Comparison of ENCODE assay signal across 11 mouse cellular contexts in genomic region chr2:119313780-119314479, GRCm38 (mm10). TPM values are rescaled to one million over a fixed set of nuclear protein-coding genes. Genes with fewer than 3 reads are reported as not detected.
A peak's percentile ranks its signal among the peaks of the same experiment; 100 is the strongest.
DNase-seq lines count a peak whose midpoint lies in the region; ATAC-seq and TF ChIP-seq lines count a peak whose summit lies in the region.
"Had no signal": no experiment of that assay in that cellular context is flagged by ENCODE, and none has a peak within 500 bp of the region (broad histone marks: within the 10 kb centered on the region; RNA-seq: fewer than 3 reads in every experiment).

No protein-coding gene starts in this region.

- no peak for TF ChIP-seq EP300 in heart, adult 2 months (IDR thresholded peaks at IDR 0.05; ENCODE audit: insufficient read depth, low read depth, low read length)

- ATAC-seq in forebrain, embryonic 13.5 days: peak; percentile 76
- ATAC-seq in midbrain, embryonic 12.5 days (ENCODE audit: low FRiP score, low read depth): peak; percentile 34; the same call in 1 of the 2 replicates

- H3K27ac ChIP-seq in heart, adult 2 months: peak overlapping the region; percentile 86
- H3K27ac ChIP-seq in forebrain, embryonic 13.5 days: no peak overlapping the region
- 0 out of 2 replicates have a peak overlapping the region, but pooled peaks have one; percentile 10 for H3K27ac ChIP-seq in midbrain, embryonic 12.5 days (replicated peaks)
- H3K27ac ChIP-seq in left cerebral cortex, adult 2 months: no peak overlapping the region
- H3K27ac ChIP-seq: layer of hippocampus, adult 2 months; liver, embryonic 14.5 days had no signal

- peaks cover 30% of the 10 kb centered on the region for H3K4me1 ChIP-seq in heart, adult 2 months (ENCODE audit: control insufficient read depth, insufficient read depth, low read length)
- H3K4me1 ChIP-seq in forebrain, embryonic 13.5 days: peaks cover 21% of the 10 kb centered on the region
- H3K4me1 ChIP-seq in midbrain, embryonic 12.5 days: peaks cover 13% of the 10 kb centered on the region

- no peak for TF ChIP-seq POLR2A in heart, adult 2 months (IDR thresholded peaks at IDR 0.05; ENCODE audit: insufficient read depth, low read depth, low read length)

- TF ChIP-seq CTCF in heart, adult 2 months (IDR thresholded peaks at IDR 0.05): no peak
- no peak for TF ChIP-seq CTCF in left cerebral cortex, adult 2 months (IDR thresholded peaks at IDR 0.05)

- no peaks in the 10 kb centered on the region for H3K79me2 ChIP-seq in heart, adult 2 months (replicated peaks; ENCODE audit: control insufficient read depth, insufficient read depth, low read length)

- 0 out of 2 replicates have a peak overlapping the region, but pooled peaks have one; percentile 24 for H3K4me3 ChIP-seq in heart, adult 2 months
- no peak overlapping the region for H3K4me3 ChIP-seq in forebrain, embryonic 13.5 days
- no peak overlapping the region for H3K4me3 ChIP-seq in midbrain, embryonic 12.5 days
- no peak overlapping the region for H3K4me3 ChIP-seq in left cerebral cortex, adult 2 months
- H3K4me3 ChIP-seq: layer of hippocampus, adult 2 months had no signal

- intact Hi-C loops in heart, adult 2 months (cut with DNase I): loop anchor here (2.0 kb wide), 2 partner anchors 13 to 23 kb away; no protein-coding TSS in a partner anchor
- intact Hi-C loops in left cerebral cortex, adult 2 months (cut with DNase I): no loop called here

- H3K27me3 ChIP-seq in heart, adult 2 months (ENCODE audit: control insufficient read depth, insufficient read depth, low read length): no peaks in the 10 kb centered on the region
- H3K27me3 ChIP-seq in forebrain, embryonic 13.5 days: peaks cover 90% of the 10 kb centered on the region
- peaks cover 74% of the 10 kb centered on the region for H3K27me3 ChIP-seq in midbrain, embryonic 12.5 days

- H3K4me2 ChIP-seq in forebrain, embryonic 13.5 days: peak overlapping the region; percentile 22; the same call in 1 of the 2 replicates
- H3K4me2 ChIP-seq in midbrain, embryonic 12.5 days (replicated peaks): no peak overlapping the region

- peak overlapping the region; percentile 19; the same call in 1 of the 2 replicates for H3K9ac ChIP-seq in heart, adult 2 months (ENCODE audit: low read depth, low read length)
- 0 out of 2 replicates have a peak overlapping the region, but pooled peaks have one; percentile 13 for H3K9ac ChIP-seq in forebrain, embryonic 13.5 days
- H3K9ac ChIP-seq in midbrain, embryonic 12.5 days (replicated peaks): 0 out of 2 replicates have a peak overlapping the region, but pooled peaks have one; percentile 28
- H3K9ac ChIP-seq: liver, embryonic 14.5 days had no signal

- no peaks in the 10 kb centered on the region for H3K9me3 ChIP-seq in forebrain, embryonic 13.5 days (replicated peaks)
- peaks cover 2% of the 10 kb centered on the region; the same call in 1 of the 2 replicates for H3K9me3 ChIP-seq in midbrain, embryonic 12.5 days

- H3K36me3 ChIP-seq in heart, adult 2 months (ENCODE audit: control insufficient read depth, insufficient read depth, low read length): no peaks in the 10 kb centered on the region
- no peaks in the 10 kb centered on the region for H3K36me3 ChIP-seq in forebrain, embryonic 13.5 days (ENCODE audit: poor library complexity, severe bottlenecking)
- H3K36me3 ChIP-seq in midbrain, embryonic 12.5 days: no peaks in the 10 kb centered on the region

- whole genome bisulfite sequencing in heart, adult 2 months: 41% methylated on average over 10 of the region's 10 CpGs
- 16% methylated on average over 10 of the region's 10 CpGs for WGBS in forebrain, embryonic 13.5 days
- WGBS in midbrain, embryonic 12.5 days: 33% methylated on average over 10 of the region's 10 CpGs

- DNase-seq in heart, adult 2 months: peak in 1 of 2 experiments; percentile 46
- DNase-seq in heart, adult 9 months (ENCODE audit: low spot score in 2 of 2): no peak
- peak; percentile 33 for DNase-seq in kidney, postnatal 10 days
- DNase-seq in kidney, postnatal 14 days: no peak
- no peak for DNase-seq in left cerebral cortex, adult 2 months (ENCODE audit: extremely low spot score in 1 of 2, low spot score in 2 of 2)
- no peak for DNase-seq in adipocyte (ENCODE audit: low spot score)
- DNase-seq: gastrocnemius, postnatal 10 days had no signal

RNA-seq across cellular contexts. Expression of gene Dll4, which starts 11.7 kb away (rescaled TPM):
- 10 to 100 TPM; 13.7 to 15.8 TPM for total RNA-seq in heart, adult 2 months (2021)
- 22.0 and 35.8 TPM in 2 replicates for polyA plus RNA-seq in heart, adult 2 months (2012; rRNA removed)
- 3.9 and 4.0 TPM in 2 replicates for polyA plus RNA-seq in forebrain, embryonic 13.5 days (2015; fragmentation: Nextera tagmentation; extraction: Ambion mirVana)
- polyA plus RNA-seq in midbrain, embryonic 12.5 days (2016; fragmentation: Nextera tagmentation; extraction: Ambion mirVana): 4.4 and 5.0 TPM in 2 replicates
- 1 to 10 TPM; 2.3 to 2.4 TPM for total RNA-seq in left cerebral cortex, adult 2 months (2021)

RNA-seq across cellular contexts. Expression of gene Vps18, which starts 25.4 kb away (rescaled TPM):
- 10 to 100 TPM; 12.2 TPM for total RNA-seq in heart, adult 2 months (2021)
- polyA plus RNA-seq in heart, adult 2 months (2012; rRNA removed): 10.2 and 12.6 TPM in 2 replicates
- 21.2 and 23.5 TPM in 2 replicates for polyA plus RNA-seq in forebrain, embryonic 13.5 days (2015; fragmentation: Nextera tagmentation; extraction: Ambion mirVana)
- 25.9 and 26.9 TPM in 2 replicates for polyA plus RNA-seq in midbrain, embryonic 12.5 days (2016; fragmentation: Nextera tagmentation; extraction: Ambion mirVana)
- 10 to 100 TPM; 47.2 to 50.8 TPM for total RNA-seq in left cerebral cortex, adult 2 months (2021)

RNA-seq across cellular contexts. Expression of gene Chac1, which starts 37.1 kb away (rescaled TPM):
- total RNA-seq in heart, adult 2 months (2021): 10 to 100 TPM in 1 of 2 experiments, 1 to 10 TPM in 1; 5.6 to 13.7 TPM
- 6.2 and 8.1 TPM in 2 replicates for polyA plus RNA-seq in heart, adult 2 months (2012; rRNA removed)
- 2.3 and 3.4 TPM in 2 replicates for polyA plus RNA-seq in forebrain, embryonic 13.5 days (2015; fragmentation: Nextera tagmentation; extraction: Ambion mirVana)
- polyA plus RNA-seq in midbrain, embryonic 12.5 days (2016; fragmentation: Nextera tagmentation; extraction: Ambion mirVana): 0.88 and 1.1 TPM in 2 replicates
- 1 to 10 TPM; 7.5 to 8.7 TPM for total RNA-seq in left cerebral cortex, adult 2 months (2021)

RNA-seq across cellular contexts. Expression of gene Rhov, which starts 42.9 kb away (rescaled TPM):
- not detected for total RNA-seq in heart, adult 2 months (2021)
- 0.12 TPM in 1 of 2 replicates, not detected in the other for polyA plus RNA-seq in heart, adult 2 months (2012; rRNA removed)
- polyA plus RNA-seq in forebrain, embryonic 13.5 days (2015; fragmentation: Nextera tagmentation; extraction: Ambion mirVana): 6.2 and 8.0 TPM in 2 replicates
- 3.9 and 4.7 TPM in 2 replicates for polyA plus RNA-seq in midbrain, embryonic 12.5 days (2016; fragmentation: Nextera tagmentation; extraction: Ambion mirVana)
- 10 to 100 TPM in 1 of 2 experiments, 1 to 10 TPM in 1; 9.8 to 11.1 TPM for total RNA-seq in left cerebral cortex, adult 2 months (2021)
- total RNA-seq: gastrocnemius, postnatal 10 days had no signal

Comparison
In these comparisons a context has a peak if more than half of its experiments do, and no peak if none do; other contexts are left out.
1. H3K27ac ChIP-seq: peak in heart, adult 2 months (single experiment) and midbrain, embryonic 12.5 days (single experiment); none in forebrain, embryonic 13.5 days (single experiment) and left cerebral cortex, adult 2 months (single experiment).
2. Peak in every context shown above with its lines, with median percentiles within 50 percentile points of each other: H3K9ac ChIP-seq.